ENCODE assay signal across 27 mouse cellular contexts in genomic region chr9:118516162-118516561, GRCm38 (mm10). TPM values are rescaled to one million over a fixed set of nuclear protein-coding genes. Genes with fewer than 3 reads are reported as not detected.
"Had no signal": no experiment of that assay in that cellular context is flagged by ENCODE, and none has a peak within 500 bp of the region (broad histone marks: within the 10 kb centered on the region; RNA-seq: fewer than 3 reads in every experiment).

No protein-coding gene starts in this region.

- H3K9me3 ChIP-seq: heart, embryonic 10.5 days; heart, embryonic 13.5 days; hindbrain, embryonic 13.5 days; hindbrain, embryonic 15.5 days; kidney, embryonic 15.5 days; limb, embryonic 13.5 days; limb, embryonic 15.5 days; liver, embryonic 12.5 days had no signal

- H3K27ac ChIP-seq: heart, embryonic 10.5 days; hindbrain, embryonic 13.5 days; hindbrain, embryonic 15.5 days; hindbrain, postnatal 0 days; kidney, embryonic 15.5 days; kidney, postnatal 0 days; limb, embryonic 13.5 days; limb, embryonic 15.5 days; liver, embryonic 12.5 days; liver, embryonic 14.5 days had no signal

- H3K4me3 ChIP-seq: heart, embryonic 10.5 days; heart, embryonic 13.5 days; hindbrain, embryonic 13.5 days; hindbrain, embryonic 15.5 days; kidney, embryonic 15.5 days; limb, embryonic 13.5 days; limb, embryonic 15.5 days; liver, embryonic 12.5 days had no signal

- H3K4me2 ChIP-seq: heart, embryonic 13.5 days; hindbrain, embryonic 13.5 days; hindbrain, embryonic 15.5 days; kidney, embryonic 15.5 days; limb, embryonic 13.5 days; limb, embryonic 15.5 days; liver, embryonic 12.5 days had no signal

- H3K9ac ChIP-seq: heart, embryonic 13.5 days; hindbrain, embryonic 13.5 days; hindbrain, embryonic 15.5 days; kidney, embryonic 15.5 days; limb, embryonic 13.5 days; limb, embryonic 15.5 days; liver, embryonic 12.5 days; liver, embryonic 14.5 days had no signal

- DNase-seq: gastrocnemius, postnatal 10 days; gastrocnemius, postnatal 36 days; kidney, adult 11 months; kidney, adult 2 months; kidney, adult 9 months; kidney, postnatal 14 days; kidney, postnatal 36 days; layer of hippocampus, adult 9-11 months; layer of hippocampus, postnatal 36 days; left cerebral cortex, postnatal 4 days had no signal

- ATAC-seq: hindbrain, postnatal 0 days; intestine, embryonic 16.5 days; liver, embryonic 12.5 days had no signal

- H3K27me3 ChIP-seq: heart, embryonic 13.5 days; hindbrain, embryonic 13.5 days; hindbrain, embryonic 15.5 days; kidney, embryonic 15.5 days; limb, embryonic 13.5 days; limb, embryonic 15.5 days; liver, embryonic 12.5 days had no signal

RNA-seq across cellular contexts. Expression of gene Eomes, which starts 38.1 kb away (rescaled TPM):
- total RNA-seq: gastrocnemius, adult 18-20 months; gastrocnemius, postnatal 10 days; gastrocnemius, postnatal 36 days; heart, postnatal 10 days; heart, postnatal 25 days; liver, adult 2 months had no signal
- polyA plus RNA-seq: heart, embryonic 13.5 days; kidney, embryonic 15.5 days; kidney, postnatal 0 days; liver, embryonic 12.5 days; liver, embryonic 16.5 days had no signal
